Mouse (Mus musculus): Measurements from ENCODE around the gene Ddc. TPM values are rescaled to one million over a fixed set of nuclear protein-coding genes. Genes with fewer than 3 reads are reported as not detected.

Ddc gene
- polyA plus RNA-seq, 1 experiment from 2014 or later: 21.1 TPM

DNA sequence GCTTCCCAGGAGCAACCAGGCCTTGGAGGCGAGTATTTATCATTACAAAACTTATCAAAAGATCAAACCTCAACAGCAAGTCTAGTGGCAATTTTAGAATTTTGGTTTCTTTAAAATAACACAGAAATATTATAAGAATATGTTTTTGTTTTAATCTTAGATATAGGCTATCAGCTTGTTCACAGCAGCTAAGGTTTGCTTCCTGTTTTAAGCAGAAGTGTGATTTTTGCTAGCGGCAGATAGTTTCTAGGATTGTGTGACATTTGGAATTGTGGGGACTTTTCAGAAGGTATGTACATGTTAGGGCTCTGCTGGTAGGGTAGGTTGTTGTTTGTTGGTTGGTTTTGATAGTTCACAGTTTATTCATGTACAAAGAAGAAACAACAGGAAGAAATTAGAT is 2.5 kb downstream of the Ddc start:
- 89% methylated on average over 2 of the region's 2 CpGs for WGBS
- no peak for ATAC-seq (replicated peaks)
- Histone ChIP-seq H3K9me3 (no peaks in the 10 kb centered on the region), H3K4me2 (no peak overlapping the region), H3K36me3 (replicated peaks) (no peaks in the 10 kb centered on the region), H3K27me3 (replicated peaks) (no peaks in the 10 kb centered on the region), H3K4me1 (no peaks in the 10 kb centered on the region; the same call in 1 of the 2 replicates), H3K27ac (no peak overlapping the region), H3K4me3 (no peak overlapping the region), H3K9ac (no peak overlapping the region)

DNA sequence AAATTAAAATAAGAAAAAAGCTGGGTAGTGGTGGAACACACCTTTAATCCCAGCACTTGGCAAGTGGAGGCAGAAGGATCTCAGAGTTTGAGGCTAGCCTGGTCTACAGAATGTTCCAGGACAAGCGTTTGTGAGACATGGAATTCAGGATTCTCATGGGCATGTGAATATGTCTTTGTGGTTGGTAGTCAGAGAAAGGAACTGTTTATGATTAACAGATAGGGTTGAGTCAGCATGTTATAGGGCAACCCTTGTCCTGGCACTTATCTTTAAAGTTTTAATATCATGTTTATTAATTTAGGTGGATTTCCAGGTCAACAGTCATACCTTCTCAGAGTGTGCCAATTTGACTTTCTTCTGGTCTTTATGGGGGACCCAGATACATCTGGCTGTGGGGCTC is 4.2 kb downstream of the Ddc start:
- H3K9ac ChIP-seq: no peak overlapping the region
- H3K4me3 ChIP-seq: no peak overlapping the region
- 87% methylated on average over 1 of the region's 1 CpGs for WGBS
- no peaks in the 10 kb centered on the region for H3K9me3 ChIP-seq
- no peak for ATAC-seq (replicated peaks)
- H3K27me3 ChIP-seq (replicated peaks): no peaks in the 10 kb centered on the region
- peaks cover 9% of the 10 kb centered on the region; the same call in 1 of the 2 replicates for H3K4me1 ChIP-seq
- H3K4me2 ChIP-seq: no peak overlapping the region
- H3K36me3 ChIP-seq (replicated peaks): no peaks in the 10 kb centered on the region
- H3K27ac ChIP-seq: no peak overlapping the region

DNA sequence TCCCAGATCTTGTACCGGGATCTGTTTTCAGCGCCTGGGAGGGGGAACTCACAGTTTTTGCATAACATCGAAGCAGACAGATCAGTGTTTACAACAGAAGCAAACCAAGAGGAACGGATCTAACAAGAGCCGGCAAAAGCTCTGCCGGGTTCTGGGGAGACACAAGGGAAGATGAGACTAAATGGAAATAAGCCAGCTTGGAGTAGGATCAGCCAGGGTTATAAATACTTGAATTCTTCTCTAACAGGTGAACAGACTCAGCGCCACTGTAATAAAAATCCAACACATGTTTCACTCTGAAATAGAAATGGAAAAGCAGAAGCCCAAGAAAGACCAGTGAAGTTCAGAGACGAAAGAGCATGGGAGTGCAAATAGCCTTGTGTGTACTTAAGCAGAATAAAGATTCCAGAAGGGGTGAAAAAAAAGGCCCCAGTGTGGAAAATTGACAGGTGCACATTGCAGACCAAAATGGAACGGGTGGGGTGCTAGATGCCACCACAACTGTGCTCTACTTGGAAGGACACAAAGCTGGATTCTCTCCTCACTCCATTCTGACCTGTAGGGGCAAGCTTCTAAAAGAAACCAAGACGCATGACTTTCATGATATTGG is 4.8 kb downstream of the Ddc start:
- 51% methylated on average over 10 of the region's 10 CpGs for WGBS

DNA sequence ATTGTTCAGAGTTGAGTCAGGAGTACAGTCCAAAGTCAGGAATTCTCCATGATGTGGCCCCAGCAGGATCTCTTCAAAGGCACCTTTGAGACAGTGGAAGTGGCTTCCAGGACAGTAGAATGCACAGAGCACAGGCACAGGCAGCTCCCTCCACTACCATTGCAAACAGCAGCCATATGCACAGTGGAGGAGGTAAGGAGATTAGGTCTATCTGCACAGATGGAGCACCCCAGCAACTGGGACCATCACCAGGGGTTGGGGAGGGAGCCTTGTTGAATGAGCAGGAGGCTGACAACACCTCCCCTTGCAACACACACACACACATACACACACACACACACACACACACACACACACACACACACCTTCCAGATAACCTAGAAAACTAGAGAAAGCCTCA is 6.1 kb downstream of the Ddc start:
- Histone ChIP-seq H3K27me3 (replicated peaks) (no peaks in the 10 kb centered on the region), H3K27ac (no peak overlapping the region), H3K4me3 (no peak overlapping the region), H3K9ac (no peak overlapping the region), H3K4me2 (no peak overlapping the region), H3K4me1 (peaks cover 10% of the 10 kb centered on the region; the same call in 1 of the 2 replicates), H3K9me3 (no peaks in the 10 kb centered on the region), H3K36me3 (replicated peaks) (no peaks in the 10 kb centered on the region)
- no peak for ATAC-seq (replicated peaks)

More for the DNA sequence above, 4.8 kb downstream of the Ddc start:
- Histone ChIP-seq H3K36me3 (replicated peaks) (no peaks in the 10 kb centered on the region), H3K27ac (no peak overlapping the region), H3K4me3 (no peak overlapping the region), H3K27me3 (replicated peaks) (no peaks in the 10 kb centered on the region), H3K4me1 (peaks cover 10% of the 10 kb centered on the region; the same call in 1 of the 2 replicates), H3K4me2 (no peak overlapping the region), H3K9me3 (no peaks in the 10 kb centered on the region), H3K9ac (no peak overlapping the region)
- ATAC-seq (replicated peaks): no peak

DNA sequence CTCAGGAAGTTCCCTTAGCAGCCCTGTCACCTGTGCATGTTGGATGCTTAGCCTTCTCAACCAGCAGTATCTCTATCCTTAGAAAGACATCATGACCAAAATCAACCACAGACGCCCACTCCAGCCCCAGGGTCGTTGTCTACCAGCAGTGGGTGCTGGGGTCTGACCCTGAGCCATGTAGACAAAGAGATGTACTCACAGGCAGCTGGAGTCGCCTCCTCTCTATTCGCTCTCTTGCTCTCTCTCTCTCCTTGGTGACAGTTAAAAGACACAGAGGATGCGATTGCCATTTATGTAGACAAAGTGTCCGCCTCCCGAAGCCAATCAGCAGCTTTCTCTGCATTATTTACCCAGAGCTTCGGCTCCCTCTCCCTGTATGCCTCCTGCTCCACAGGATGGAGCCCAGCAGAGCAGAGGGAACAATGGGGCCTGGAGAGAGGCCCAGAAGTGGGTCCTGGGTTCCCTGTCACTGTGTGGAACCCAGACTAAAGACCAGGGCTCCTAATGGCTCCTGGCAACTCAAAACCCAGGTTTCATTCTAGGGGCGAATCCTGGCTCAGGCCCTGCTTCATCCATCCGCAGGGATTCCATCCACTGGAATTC is 7.7 kb downstream of the Ddc start:
- ATAC-seq (replicated peaks): peak; percentile 60; the same call in 1 of the 2 replicates

DNA sequence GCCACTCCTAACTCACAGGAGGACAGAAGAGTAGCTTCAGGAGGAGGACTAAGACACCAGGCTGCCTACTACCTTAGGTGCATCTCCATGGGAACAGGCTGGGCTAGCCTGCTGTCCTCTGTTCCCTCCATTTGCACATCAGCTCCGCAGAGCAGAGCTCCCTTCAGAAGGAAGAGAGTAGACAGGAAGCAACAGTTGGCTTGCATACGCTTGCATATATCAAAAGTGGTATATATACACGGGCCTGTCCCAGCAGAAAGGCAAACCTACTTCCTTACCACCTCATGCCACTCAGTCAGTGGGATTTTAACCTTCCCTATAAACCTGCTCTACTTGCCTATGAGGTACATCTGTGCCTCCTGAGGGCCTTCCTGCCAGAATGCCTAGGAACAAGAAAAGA is 9.2 kb downstream of the Ddc start:
- no peak for ATAC-seq (replicated peaks)
- Histone ChIP-seq H3K27me3 (replicated peaks) (no peaks in the 10 kb centered on the region), H3K4me2 (no peak overlapping the region), H3K9me3 (no peaks in the 10 kb centered on the region), H3K4me3 (no peak overlapping the region), H3K27ac (no peak overlapping the region), H3K4me1 (peaks cover 22% of the 10 kb centered on the region), H3K36me3 (replicated peaks) (no peaks in the 10 kb centered on the region), H3K9ac (no peak overlapping the region)
- WGBS: 83% methylated on average over 3 of the region's 3 CpGs

More for the DNA sequence above, 7.7 kb downstream of the Ddc start:
- Histone ChIP-seq H3K4me2 (no peak overlapping the region), H3K9ac (no peak overlapping the region), H3K4me1 (peaks cover 14% of the 10 kb centered on the region; the same call in 1 of the 2 replicates), H3K4me3 (no peak overlapping the region), H3K36me3 (replicated peaks) (no peaks in the 10 kb centered on the region), H3K9me3 (no peaks in the 10 kb centered on the region), H3K27ac (peak overlapping the region; percentile 30; the same call in 1 of the 2 replicates), H3K27me3 (replicated peaks) (no peaks in the 10 kb centered on the region)
- WGBS: 49% methylated on average over 10 of the region's 10 CpGs

DNA sequence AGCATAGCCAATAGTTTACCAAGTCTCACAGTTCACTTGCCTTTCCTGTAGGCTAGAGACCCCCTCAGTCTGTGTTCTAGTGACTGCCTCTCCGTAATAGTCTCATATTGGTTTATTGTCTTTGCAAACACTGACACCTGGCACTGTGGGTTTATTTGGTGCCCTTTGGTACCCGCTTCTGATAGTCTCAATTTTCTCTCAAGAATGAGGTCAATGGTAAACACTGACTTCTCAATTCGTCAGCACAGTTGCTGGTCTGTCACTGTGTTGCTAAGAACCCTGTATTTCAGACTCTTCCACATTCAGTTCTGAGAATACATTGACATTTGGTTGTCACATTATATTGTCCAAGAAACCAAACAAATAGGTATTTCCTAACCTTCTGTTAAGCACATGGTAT is 9.9 kb downstream of the Ddc start:
- no peak for ATAC-seq (replicated peaks)
- Histone ChIP-seq H3K36me3 (replicated peaks) (no peaks in the 10 kb centered on the region), H3K4me3 (no peak overlapping the region), H3K4me1 (peaks cover 22% of the 10 kb centered on the region), H3K9me3 (no peaks in the 10 kb centered on the region), H3K27ac (no peak overlapping the region), H3K4me2 (no peak overlapping the region), H3K9ac (no peak overlapping the region), H3K27me3 (replicated peaks) (no peaks in the 10 kb centered on the region)
- WGBS: 78% methylated on average over 3 of the region's 3 CpGs

DNA sequence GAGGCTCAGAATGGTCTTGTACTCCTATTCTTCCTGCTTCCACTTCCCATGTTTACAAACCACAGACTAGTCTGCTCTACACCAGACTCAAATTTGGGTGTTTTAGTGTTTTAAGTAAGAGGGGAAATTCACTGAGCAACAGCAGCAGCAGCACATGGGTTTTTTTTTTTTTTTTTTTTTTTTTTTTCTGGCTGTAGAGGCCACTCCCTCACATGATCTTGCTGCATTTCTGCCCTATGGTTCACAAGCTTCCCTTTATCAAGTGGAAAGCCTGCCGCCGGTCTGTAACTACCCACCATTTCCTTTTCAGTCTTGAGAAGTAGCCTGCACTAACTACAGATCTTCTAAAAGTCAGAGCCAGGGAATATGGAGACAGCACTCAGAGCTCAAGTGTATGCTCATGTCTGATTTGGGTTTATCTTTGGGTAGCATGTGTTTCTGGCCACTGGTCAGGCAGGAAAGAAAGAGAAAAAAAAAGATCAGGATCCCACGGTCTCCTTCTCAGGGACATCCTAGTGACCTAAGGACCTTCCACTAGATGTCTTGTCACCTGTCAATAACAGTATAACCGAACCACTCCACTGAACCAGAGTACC is 11.4 kb downstream of the Ddc start:
- peaks cover 22% of the 10 kb centered on the region for H3K4me1 ChIP-seq
- no peak overlapping the region for H3K4me2 ChIP-seq
- ATAC-seq (replicated peaks): no peak
- no peak overlapping the region for H3K9ac ChIP-seq
- H3K4me3 ChIP-seq: no peak overlapping the region
- no peaks in the 10 kb centered on the region for H3K27me3 ChIP-seq (replicated peaks)
- no peaks in the 10 kb centered on the region for H3K36me3 ChIP-seq (replicated peaks)
- no peaks in the 10 kb centered on the region for H3K9me3 ChIP-seq
- 51% methylated on average over 4 of the region's 4 CpGs for WGBS
- H3K27ac ChIP-seq: no peak overlapping the region

DNA sequence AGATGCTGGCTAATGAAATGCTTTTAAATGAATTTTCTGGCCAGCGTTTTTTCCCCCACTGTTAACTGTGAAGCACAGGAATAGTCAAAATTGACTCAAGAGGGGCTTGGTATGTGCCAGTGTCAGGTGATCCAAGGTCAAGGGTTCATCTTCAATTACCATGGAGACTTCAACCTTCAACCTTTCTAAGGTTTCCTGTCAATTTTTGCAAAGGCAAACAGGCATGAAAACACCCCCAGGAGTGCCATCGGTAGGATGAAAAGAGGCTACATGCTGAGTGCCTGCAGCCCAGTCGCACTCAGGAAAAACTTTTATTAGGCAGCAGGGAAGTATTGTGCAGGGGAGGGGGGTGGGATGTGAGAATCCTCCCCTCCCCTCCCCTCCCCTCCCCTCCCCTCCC is 12.0 kb downstream of the Ddc start:
- Histone ChIP-seq H3K9me3 (no peaks in the 10 kb centered on the region), H3K4me3 (no peak overlapping the region), H3K36me3 (replicated peaks) (no peaks in the 10 kb centered on the region), H3K27me3 (replicated peaks) (no peaks in the 10 kb centered on the region), H3K27ac (no peak overlapping the region), H3K4me1 (peaks cover 22% of the 10 kb centered on the region), H3K4me2 (no peak overlapping the region), H3K9ac (no peak overlapping the region)
- ATAC-seq (replicated peaks): no peak
- WGBS: 9% methylated on average over 3 of the region's 3 CpGs

DNA sequence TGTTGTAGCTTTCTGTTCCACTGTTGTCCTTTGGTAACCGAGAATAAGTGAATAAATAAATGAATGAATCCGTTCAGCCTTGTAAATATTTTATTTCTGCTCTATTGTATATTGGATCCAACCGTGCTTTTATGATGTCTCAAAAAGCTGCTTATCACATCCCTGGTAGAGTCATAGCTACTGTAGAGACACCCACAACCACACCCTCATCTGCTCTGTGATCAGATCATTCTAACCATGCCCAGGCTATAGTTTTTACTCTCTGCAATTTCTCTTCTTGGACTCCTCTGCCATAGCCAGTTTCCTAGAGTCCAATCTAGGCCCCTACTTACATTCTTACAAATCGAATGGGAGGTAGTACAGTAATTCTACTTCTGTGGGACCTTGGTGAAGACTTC is 12.7 kb downstream of the Ddc start:
- 60% methylated on average over 4 of the region's 4 CpGs for WGBS
- H3K9me3 ChIP-seq: no peaks in the 10 kb centered on the region
- peaks cover 20% of the 10 kb centered on the region for H3K4me1 ChIP-seq
- H3K36me3 ChIP-seq (replicated peaks): no peaks in the 10 kb centered on the region
- no peak overlapping the region for H3K9ac ChIP-seq
- H3K27me3 ChIP-seq (replicated peaks): no peaks in the 10 kb centered on the region
- ATAC-seq (replicated peaks): no peak
- peak overlapping the region; percentile 52 for H3K27ac ChIP-seq
- H3K4me3 ChIP-seq: no peak overlapping the region
- H3K4me2 ChIP-seq: no peak overlapping the region

DNA sequence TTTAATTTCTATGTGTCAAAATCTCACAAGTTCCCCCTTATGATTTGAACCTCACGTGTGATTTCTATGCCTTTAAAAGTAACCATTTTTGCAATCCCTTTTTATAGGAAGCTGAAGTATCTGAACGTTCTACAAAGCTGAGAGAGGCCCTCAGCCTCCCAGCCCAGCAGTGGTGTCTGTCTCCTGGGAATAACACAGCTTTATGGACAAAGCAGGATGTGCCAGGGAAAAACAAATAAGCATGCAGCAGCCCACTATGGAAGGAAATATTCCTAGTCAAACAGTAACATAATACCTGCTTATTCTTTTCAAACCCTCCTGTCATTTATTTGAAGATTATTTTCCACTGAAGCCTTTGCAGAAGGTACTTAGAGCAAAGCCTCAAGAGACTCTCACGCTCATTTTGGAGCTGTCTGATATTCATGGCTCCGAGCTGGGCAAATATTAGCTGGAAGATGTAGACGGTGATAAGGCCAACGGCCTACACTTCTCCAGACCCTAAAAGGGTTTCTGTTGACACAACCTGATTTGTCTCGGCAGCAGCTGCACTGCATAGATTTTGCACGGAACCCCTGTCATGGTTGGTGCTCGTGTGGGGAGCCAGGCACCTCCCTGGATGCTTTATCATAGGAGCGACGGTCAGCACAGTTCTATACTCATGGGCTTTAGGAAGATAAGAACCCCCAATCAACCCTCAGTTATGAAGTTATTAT is 13.3 kb downstream of the Ddc start:
- Histone ChIP-seq H3K4me1 (peaks cover 17% of the 10 kb centered on the region), H3K9me3 (no peaks in the 10 kb centered on the region), H3K4me2 (no peak overlapping the region), H3K27ac (peak overlapping the region; percentile 52), H3K4me3 (no peak overlapping the region), H3K9ac (no peak overlapping the region), H3K36me3 (replicated peaks) (no peaks in the 10 kb centered on the region), H3K27me3 (replicated peaks) (no peaks in the 10 kb centered on the region)
- ATAC-seq (replicated peaks): peak; percentile 51
- WGBS: 33% methylated on average over 11 of the region's 11 CpGs

DNA sequence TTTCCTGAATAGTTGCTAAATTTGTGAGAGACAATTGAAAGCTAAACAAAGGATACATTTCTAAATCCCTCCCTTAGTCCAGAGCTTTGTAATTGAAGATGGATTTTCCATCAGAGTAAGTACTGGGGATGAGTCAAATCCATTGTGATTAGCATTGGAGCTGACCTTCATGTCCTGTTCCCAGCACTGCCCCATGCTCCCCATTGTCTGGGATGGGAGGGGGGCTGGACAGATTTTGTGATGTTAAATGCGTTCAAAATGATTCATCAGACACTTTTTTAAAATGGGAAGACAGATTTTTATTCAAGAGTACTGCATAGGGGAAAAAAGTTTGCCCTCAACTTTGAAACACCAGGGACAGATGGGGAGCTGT is 16.2 kb downstream of the Ddc start:
- Histone ChIP-seq H3K27ac (no peak overlapping the region), H3K36me3 (replicated peaks) (no peaks in the 10 kb centered on the region), H3K4me3 (no peak overlapping the region), H3K9ac (no peak overlapping the region), H3K27me3 (replicated peaks) (no peaks in the 10 kb centered on the region), H3K4me2 (no peak overlapping the region), H3K9me3 (no peaks in the 10 kb centered on the region), H3K4me1 (peaks cover 22% of the 10 kb centered on the region)
- WGBS: 16% methylated on average over 1 of the region's 1 CpGs
- no peak for ATAC-seq (replicated peaks)
